Mouse (Mus musculus) embryonic fibroblast, embryonic 13.5 days (primary cell): ENCODE measurements around the gene 4930402K13Rik. TPM values are rescaled to one million over a fixed set of nuclear protein-coding genes. Genes with fewer than 3 reads are reported as not detected.
"Not testable (repeated sequence)": the region's sequence is repeated elsewhere in the genome, so short reads cannot be mapped to it uniquely, and the experiment has no call there.

Experiments
- H3K27ac ChIP-seq: 2 replicates; pipeline ENCODE4 v1.5.1; 2012; ENCODE audit warnings: low read length, control low read depth, inconsistent platforms; ENCODE audit not compliant: insufficient read depth
- H3K4me1 ChIP-seq: 2 replicates; pipeline ENCODE4 v1.6.1; 2011; ENCODE audit warnings: low read length; ENCODE audit not compliant: control insufficient read depth, insufficient read depth
- H3K4me3 ChIP-seq: 2 replicates; pipeline ENCODE4 v1.5.1; 2011; ENCODE audit warnings: mild to moderate bottlenecking, control low read depth, low read length; ENCODE audit not compliant: insufficient read depth
- CTCF ChIP-seq: IDR thresholded peaks from 2 replicates; pipeline ENCODE4 v1.5.1; 2011; ENCODE audit warnings: mild to moderate bottlenecking, control low read depth, low read length, moderate library complexity, borderline replicate concordance; ENCODE audit not compliant: insufficient read depth
- POLR2A ChIP-seq: IDR thresholded peaks from 2 replicates; pipeline ENCODE4 v1.6.1; 2011; ENCODE audit warnings: low read depth, mild to moderate bottlenecking, control low read depth, low read length, moderate library complexity
- polyA plus RNA-seq: library from polyadenylated mRNA; stranded (reverse); fragments of >200 nt; gene quantifications from 2 replicates; pipeline ENCODE4 v1.2.4, GENCODE M21; 2011; ENCODE audit warnings: low read depth; ENCODE audit not compliant: missing spikeins, insufficient read length

4930402K13Rik gene
- polyA plus RNA-seq, result not detected in 2 replicates

DNA sequence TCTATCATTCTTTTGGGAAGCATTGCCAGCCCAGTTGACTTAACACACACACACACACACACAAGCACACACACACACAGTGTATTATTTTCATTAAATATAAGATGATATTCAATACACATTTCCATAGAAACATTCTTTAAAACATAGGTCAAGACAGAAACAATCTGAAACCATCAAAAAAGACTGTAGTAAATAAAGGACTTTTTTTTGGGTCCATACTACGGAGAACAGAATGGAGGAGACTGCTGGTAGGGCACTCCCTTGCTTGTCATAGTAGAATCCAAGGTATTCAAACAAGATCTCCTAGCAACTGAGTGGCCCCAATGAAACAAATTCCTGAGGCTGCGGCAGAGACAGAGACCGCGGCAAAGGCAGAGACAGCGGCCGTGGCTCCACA, at the start of gene 4930402K13Rik:
Gene 4930402K13Rik (plus strand): TSS at position 301 of the 400 bp plus-strand sequence.
- H3K4me3 ChIP-seq, result no peak within 1 kb of the TSS
- H3K4me1 ChIP-seq, result no peaks in the 10 kb centered on the region
- no peak within 1 kb of the TSS for H3K27ac ChIP-seq
- no peak for TF ChIP-seq POLR2A
- no peak for TF ChIP-seq CTCF

DNA sequence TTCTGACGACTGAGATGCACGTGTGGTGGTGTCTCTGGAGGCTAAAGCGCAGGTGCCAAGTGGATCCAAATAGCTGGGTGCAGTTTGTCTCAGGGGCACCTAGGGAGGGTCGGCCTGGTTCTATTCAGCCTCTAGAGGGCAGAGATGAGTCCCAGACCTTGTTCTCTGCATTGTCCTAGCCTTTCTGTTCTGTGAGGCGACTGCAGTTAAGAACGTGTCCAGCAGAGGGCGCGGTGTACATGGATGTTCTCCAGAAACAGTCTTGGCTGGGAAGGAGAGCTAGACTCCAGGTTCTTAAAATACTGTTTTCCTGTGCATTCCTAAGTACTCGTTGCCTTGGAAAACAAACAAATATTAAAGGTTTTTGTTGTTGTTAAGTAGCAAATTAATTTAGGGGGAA, 43.4 kb upstream of the 4930402K13Rik start:
- not testable (repeated sequence) for H3K4me1 ChIP-seq, H3K27ac ChIP-seq, H3K4me3 ChIP-seq

DNA sequence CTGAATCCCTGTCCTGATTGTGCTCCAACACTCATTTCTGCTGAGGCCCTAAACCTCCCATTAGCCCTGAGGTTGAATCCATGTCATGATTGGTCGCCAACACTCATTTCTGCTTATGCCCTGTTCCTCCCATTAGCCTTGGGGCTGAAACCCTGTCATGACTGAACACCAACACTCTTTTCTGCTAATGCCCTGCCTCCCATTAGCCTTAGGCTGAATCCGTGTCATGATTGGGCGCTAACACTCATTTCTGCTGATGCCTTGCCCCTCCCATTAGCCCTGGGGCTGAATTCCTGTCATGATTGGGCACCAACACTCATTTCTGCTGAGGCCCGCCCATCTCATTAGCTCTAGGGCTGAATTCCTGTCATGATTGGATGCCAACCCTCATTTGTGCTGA, 42.3 kb upstream of the 4930402K13Rik start:
- TF ChIP-seq CTCF (no peak), POLR2A (no peak)

DNA sequence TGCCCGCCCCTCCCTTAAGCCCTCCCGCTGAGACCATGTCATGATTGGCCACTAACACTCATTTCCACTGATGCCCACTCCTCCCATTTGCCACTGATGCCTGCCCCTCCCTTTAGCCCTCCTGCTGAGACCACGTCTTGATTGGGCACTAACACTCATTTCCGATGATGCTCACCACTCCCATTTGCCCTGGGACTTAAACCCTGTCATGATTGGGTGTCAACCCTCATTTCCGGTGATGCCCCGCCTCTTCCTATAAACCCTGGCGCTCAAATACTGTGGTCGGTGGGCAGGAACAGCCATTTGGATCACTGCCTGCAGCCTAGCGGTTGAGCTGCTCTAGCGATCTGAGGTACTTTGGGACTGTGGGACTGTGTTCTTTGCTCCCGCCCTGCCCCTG, 41.6 kb upstream of the 4930402K13Rik start, which contains the start of gene Fthl17f:
Gene Fthl17f (plus strand): TSS at position 301 of the 400 bp plus-strand sequence.
- H3K4me1 ChIP-seq, H3K4me3 ChIP-seq, H3K27ac ChIP-seq: not testable (repeated sequence)

More for the DNA sequence above, 42.3 kb upstream of the 4930402K13Rik start:
- Histone ChIP-seq H3K4me3 (no peak overlapping the region), H3K27ac (no peak overlapping the region), H3K4me1 (no peaks in the 10 kb centered on the region)

DNA sequence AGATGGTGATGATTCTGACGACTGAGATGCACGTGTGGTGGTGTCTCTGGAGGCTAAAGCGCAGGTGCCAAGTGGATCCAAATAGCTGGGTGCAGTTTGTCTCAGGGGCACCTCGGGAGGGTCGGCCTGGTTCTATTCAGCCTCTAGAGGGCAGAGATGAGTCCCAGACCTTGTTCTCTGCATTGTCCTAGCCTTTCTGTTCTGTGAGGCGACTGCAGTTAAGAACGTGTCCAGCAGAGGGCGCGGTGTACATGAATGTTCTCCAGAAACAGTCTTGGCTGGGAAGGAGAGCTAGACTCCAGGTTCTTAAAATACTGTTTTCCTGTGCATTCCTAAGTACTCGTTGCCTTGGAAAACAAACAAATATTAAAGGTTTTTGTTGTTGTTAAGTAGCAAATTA, 26.7 kb upstream of the 4930402K13Rik start:
- not testable (repeated sequence) for H3K4me3 ChIP-seq, H3K27ac ChIP-seq, H3K4me1 ChIP-seq
- TF ChIP-seq CTCF, result 0 out of 2 replicates have a peak, but pooled peaks have one; percentile 8

DNA sequence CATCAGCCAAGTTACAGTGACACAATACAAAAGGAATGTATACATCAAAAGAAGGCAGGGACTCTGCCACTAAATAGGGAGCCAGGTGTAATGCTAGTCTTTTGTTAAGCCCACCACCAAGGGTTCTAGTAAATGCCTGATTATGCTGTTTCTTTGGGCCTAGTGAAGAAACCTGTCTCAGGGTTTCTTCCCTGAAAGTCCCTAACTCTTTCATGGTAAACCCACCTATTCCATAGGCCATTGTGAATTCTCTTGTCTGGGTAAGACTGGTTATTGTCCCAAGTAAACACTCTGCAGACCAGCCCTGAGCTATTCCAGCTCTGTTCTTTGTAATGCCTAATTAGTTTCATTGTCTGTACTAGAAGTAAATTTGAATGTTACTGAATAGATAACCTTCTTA, 9.3 kb upstream of the 4930402K13Rik start:
- H3K4me1 ChIP-seq, H3K27ac ChIP-seq, H3K4me3 ChIP-seq: not testable (repeated sequence)

DNA sequence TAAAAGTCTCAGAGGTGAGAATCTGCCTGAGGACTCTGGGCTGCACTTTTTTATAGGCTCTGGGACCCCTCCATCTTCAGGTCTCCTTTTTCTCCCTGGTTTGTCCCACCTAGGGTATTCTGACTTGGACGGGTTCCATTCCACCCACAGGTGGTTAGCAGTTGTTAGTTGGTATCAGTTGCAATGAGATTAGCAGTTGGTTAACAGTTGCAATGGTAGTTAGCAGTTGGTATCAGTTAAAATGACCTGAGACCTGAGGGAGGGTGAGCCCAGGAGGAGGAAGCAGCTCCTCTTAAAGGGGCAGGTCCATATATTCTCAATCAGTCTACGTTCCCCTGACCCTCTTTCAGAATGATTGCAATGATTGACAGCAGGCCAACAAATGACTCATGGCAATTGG, 6.0 kb downstream of the 4930402K13Rik start:
- TF ChIP-seq POLR2A (no peak), CTCF (no peak)
- Histone ChIP-seq H3K27ac (no peak overlapping the region), H3K4me1 (no peaks in the 10 kb centered on the region), H3K4me3 (no peak overlapping the region)

DNA sequence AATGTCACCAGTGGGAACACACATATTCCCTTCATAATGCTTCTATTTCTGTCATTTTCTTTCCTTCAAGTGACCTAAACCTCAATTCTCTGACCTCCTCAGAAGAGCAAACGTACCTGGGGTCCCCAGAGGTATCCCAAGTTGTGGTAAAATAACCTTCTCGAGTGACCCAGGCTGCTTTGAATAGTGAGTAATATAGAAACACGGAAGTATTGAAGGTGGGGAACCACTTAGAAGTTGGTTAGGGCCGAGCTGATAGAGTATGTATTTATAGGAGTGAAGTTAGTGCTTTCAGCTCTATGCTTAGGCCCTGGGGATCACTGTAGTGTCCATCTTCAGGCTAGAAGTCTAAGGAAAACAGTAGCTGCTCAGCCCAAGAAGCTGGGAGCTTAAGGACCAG, 20.6 kb downstream of the 4930402K13Rik start:
- Histone ChIP-seq H3K4me1 (no peaks in the 10 kb centered on the region), H3K27ac (no peak overlapping the region), H3K4me3 (no peak overlapping the region)
- no peak for TF ChIP-seq POLR2A
- no peak for TF ChIP-seq CTCF

DNA sequence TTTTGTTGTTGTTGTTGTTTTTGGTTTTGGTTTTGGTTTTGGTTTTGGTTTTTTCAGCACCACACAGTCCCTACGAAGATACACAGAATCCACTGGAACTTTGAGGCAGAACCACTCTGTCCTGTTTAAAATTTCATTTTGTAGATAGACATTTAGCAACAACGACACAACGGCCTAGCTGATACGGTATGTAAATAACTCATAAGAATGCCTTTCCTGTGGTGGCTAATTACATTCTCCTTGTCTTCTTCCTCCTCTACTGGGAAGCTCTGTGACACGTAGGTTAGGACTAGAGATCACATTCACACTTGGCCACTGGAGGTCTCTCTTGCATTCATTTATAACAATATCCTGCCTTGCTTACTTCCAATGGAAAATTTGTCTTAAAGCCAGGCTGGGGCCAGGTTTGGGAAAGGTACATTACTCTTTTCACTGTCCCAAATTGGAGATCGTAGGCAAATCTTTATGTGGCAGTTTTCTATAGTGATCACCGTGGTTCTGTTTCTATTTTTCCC, 24.0 kb downstream of the 4930402K13Rik start:
- Histone ChIP-seq H3K27ac (no peak overlapping the region), H3K4me1 (no peaks in the 10 kb centered on the region)
- TF ChIP-seq CTCF, result no peak
- TF ChIP-seq POLR2A, result no peak

DNA sequence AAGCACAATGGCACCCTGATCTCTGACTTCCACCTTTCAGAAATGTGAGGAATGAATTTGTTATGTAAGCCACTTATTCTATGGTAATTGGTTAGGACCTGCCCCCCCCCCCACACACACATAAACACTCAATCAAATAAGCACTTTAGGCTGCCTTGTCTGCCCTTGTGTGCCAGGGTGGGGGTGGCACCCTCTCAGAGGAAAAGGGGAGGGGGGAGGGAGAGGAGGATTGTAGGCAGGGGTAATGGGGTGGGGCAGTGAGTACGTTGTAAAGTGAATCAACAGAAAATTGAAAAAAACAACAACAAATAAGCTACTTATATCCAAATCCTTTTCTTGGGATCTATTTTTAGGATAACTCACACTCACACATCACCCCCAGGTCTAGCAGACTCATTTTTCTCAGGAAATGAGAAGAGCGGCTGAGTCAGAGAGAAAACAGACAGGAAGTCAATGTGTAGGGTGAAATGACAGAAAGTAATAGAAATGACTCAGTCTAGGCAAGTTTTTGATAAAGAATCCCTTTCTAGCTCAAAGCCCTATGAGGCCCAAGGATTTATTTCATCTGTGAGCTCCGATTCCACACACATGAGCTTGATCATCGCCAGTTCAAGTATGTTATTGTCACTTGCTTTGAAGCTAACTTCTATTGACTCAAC, 35.1 kb downstream of the 4930402K13Rik start:
- Histone ChIP-seq H3K4me3 (no peak overlapping the region), H3K27ac (peak overlapping the region; percentile 65), H3K4me1 (peaks cover 2% of the 10 kb centered on the region; the same call in 1 of the 2 replicates)
- TF ChIP-seq CTCF, result no peak
- no peak for TF ChIP-seq POLR2A

More for the DNA sequence above, 24.0 kb downstream of the 4930402K13Rik start:
- H3K4me3 ChIP-seq, result no peak overlapping the region

DNA sequence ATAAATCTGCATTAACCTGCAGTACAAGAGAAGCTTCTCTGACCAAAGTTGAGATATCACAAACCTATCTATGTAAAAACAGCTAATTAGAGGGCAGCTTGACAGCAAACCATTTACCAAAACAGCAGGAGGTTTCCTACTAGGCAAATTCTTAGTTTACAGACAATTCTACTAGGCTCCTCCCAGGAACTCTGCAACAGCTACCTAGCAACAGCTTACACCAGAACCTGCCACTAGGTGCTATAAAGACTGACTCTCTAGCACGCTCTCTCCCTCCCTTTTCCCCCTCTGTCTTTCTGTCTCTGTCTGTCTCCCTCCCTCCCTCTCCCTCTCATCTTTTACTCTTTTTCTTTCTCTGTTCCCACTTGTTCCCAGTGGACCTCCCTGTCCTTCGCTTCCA, 38.3 kb downstream of the 4930402K13Rik start:
- H3K4me1 ChIP-seq, result peaks cover 2% of the 10 kb centered on the region; the same call in 1 of the 2 replicates
- H3K27ac ChIP-seq, result no peak overlapping the region
- TF ChIP-seq CTCF (no peak), POLR2A (no peak)
- H3K4me3 ChIP-seq, result no peak overlapping the region

Other genes with a start within 250 kb of the 4930402K13Rik start
- gene Gm5751, start 230.3 kb upstream of the 4930402K13Rik start, polyA plus RNA-seq, result not detected in 2 replicates
- 2.7 and 4.3 TPM in 2 replicates for gene B630019K06Rik, start 212.2 kb upstream of the 4930402K13Rik start, polyA plus RNA-seq
- gene Fthl17b, start 141.6 kb upstream of the 4930402K13Rik start, polyA plus RNA-seq, result not detected in 2 replicates
- gene Fthl17c, start 128.0 kb upstream of the 4930402K13Rik start, polyA plus RNA-seq, result not detected in 2 replicates
- not detected in 2 replicates for gene Fthl17d, start 117.8 kb upstream of the 4930402K13Rik start, polyA plus RNA-seq
- gene Fthl17e, start 71.1 kb upstream of the 4930402K13Rik start, polyA plus RNA-seq, result not detected in 2 replicates
- gene Fthl17f, start 41.5 kb upstream of the 4930402K13Rik start, polyA plus RNA-seq, result not detected in 2 replicates
- gene Lancl3, start 95.3 kb downstream of the 4930402K13Rik start, polyA plus RNA-seq, result 2.9 and 5.3 TPM in 2 replicates
- not detected in 2 replicates for gene Gm14862, start 152.3 kb downstream of the 4930402K13Rik start, polyA plus RNA-seq
- 2.8 and 4.2 TPM in 2 replicates for gene Xk, start 168.2 kb downstream of the 4930402K13Rik start, polyA plus RNA-seq
- not detected in 2 replicates for gene H2al1m, start 179.2 kb downstream of the 4930402K13Rik start, polyA plus RNA-seq
- not detected in 2 replicates for gene H2al1k, start 246.1 kb downstream of the 4930402K13Rik start, polyA plus RNA-seq